Mouse (Mus musculus) heart, postnatal 4 days (tissue): ENCODE measurements at regions not wholly inside any gene's neighbourhood (a gene's known extent, or its start where the extent isn't known, plus 50 kb on each side); places are given as distances from the start of the nearest gene placed in this dataset.

Experiments used
- DNase-seq: peaks from one replicate; pipeline ENCODE4 v3.0.0; 2021
- microRNA-seq, 2 experiments: library from miRNA; unstranded; fragments of <30 nt; microRNA quantifications; one replicate each; pipeline ENCODE4 v1.2.0; 2021 to 2022

DNA sequence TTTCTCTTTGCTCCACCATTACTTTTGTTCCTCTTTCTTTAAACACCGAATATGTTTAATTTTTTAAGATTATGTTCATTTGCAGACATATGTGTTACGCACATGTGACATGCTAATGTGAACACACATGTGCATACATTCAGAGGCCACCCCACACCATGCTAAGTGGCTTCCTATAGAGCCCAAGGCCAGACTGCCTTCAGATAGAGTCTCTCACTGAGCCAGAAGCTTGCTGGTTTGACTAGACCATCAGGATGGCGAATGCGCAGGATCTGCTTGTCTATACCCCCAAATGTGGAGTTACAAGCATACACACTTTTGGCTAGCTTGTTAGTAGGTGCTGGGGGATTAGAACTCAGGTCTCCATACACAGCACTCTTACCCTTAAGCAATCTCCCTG lies 121.3 kb upstream of the Cxxc4 start:
- DNase-seq = no peak

GRCm38 (mm10) chr3:134118898-134119297 lies 117.4 kb upstream of the Cxxc4 start:
- DNase-seq = no peak

- no peak for DNase-seq
Observed at GRCm38 (mm10) chr3:134124982-134125381, 111.3 kb upstream of the Cxxc4 start.

DNA sequence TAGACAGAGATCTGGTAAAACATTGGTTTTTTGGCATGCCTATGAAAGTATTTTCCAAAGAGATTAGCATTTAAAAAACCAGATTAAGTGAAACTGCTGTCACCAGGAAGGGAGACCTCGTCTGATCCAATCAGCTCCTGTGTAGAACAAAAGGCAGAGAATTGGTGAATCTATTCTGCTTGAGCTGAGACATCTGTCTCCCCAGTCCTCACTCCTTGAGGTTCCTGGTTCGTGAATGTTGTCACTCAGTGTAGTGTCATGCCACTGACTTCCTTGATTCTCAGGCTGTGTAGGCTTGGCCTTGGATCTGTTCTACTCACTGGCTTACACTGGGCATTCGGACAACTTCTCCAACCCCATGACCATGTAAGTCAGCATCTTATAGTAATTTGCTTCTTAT lies 105.9 kb upstream of the Cxxc4 start:
- DNase-seq = no peak

DNA sequence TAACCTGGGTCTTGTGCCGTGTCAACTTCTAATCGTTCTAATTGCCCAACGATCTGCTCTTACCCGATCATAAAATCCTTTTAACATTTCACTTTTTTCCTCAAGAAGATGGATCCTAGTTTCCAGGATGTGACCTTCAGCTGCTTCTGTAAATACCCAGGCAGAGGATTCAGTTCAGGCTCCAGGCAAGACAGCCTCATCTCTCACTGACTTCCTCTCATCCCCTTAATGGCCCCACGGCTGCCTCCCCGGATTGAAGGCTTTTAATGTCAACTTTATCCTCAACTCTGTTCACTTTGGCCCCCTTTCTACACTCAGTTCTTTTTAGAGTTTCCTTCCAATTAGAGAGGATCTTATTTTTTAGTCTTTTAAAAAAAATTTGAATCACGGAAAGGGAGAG lies 91.0 kb upstream of the Cxxc4 start:
- DNase-seq = no peak

- no peak for DNase-seq
Observed at GRCm38 (mm10) chr3:134145935-134146334, 90.3 kb upstream of the Cxxc4 start.

- peak; percentile 17 for DNase-seq
Observed at GRCm38 (mm10) chr3:134146373-134147224, 89.7 kb upstream of the Cxxc4 start.

DNA sequence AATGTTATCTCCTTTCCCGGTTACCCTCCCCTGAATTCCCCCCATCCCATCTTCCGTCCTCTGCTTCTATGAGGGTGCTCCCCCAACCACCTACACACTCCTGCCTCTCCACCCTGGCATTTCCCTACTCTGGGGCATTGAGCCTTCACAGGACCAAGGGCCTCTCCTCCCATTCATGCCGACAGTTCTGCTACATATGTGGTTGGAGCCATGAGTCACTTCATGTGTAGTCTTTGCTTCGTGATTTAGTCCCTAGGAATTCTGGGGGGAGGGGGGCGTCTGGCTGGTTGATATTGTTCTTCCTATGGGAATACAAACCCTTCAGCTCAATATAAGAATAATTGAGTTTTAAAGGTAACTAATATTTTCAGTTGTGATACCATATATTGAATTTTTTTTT lies 74.0 kb upstream of the Cxxc4 start:
- no peak for DNase-seq

- no peak for DNase-seq
Observed at GRCm38 (mm10) chr3:134169922-134170321, 66.4 kb upstream of the Cxxc4 start.

DNA sequence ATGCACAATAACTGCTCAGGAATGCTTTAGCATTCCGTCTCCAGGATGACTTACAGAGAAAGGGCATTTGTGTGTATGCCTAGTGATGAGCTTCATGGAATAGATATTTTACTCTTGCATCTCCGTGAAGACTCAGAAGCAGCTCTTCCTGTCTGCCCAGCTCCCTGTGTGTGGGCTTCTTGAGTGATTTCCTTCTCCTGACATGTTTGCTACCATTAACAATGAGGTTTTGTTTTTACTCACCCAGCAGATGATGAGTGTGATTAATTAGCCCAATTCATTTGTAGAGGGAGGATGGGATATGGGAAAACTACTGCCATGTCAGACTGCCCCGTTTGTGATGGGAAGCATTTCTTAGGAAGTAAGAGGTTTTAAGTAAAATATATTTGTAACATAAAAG lies 63.9 kb upstream of the Cxxc4 start:
- no peak for DNase-seq

GRCm38 (mm10) chr3:134178491-134179054 lies 57.7 kb upstream of the Cxxc4 start:
- DNase-seq = no peak

- DNase-seq = no peak
Observed at GRCm38 (mm10) chr3:134184042-134184441, 52.2 kb upstream of the Cxxc4 start.

Small RNAs in the stretch of these regions (microRNA-seq; reads per million reads assigned to microRNA genes)
- gene Gm44361 = 0 reads per million in 2 experiments
